Mouse (Mus musculus): ENCODE measurements around the gene Gtf2f2.
"Not testable (repeated sequence)": the region's sequence is repeated elsewhere in the genome, so short reads cannot be mapped to it uniquely, and the experiment has no call there.

Gtf2f2 gene

GRCm38 (mm10) chr14:75912665-75913064 is 98.0 kb downstream of the Gtf2f2 start:
- DNase-seq (ENCODE audit: low spot score) = no peak

- no peak for DNase-seq (ENCODE audit: low spot score)
Observed at GRCm38 (mm10) chr14:75911968-75912367, 98.7 kb downstream of the Gtf2f2 start.

- no peak for DNase-seq (ENCODE audit: low spot score)
Observed at GRCm38 (mm10) chr14:75906931-75907330, 103.7 kb downstream of the Gtf2f2 start.

- DNase-seq (ENCODE audit: low spot score) = no peak
Observed at GRCm38 (mm10) chr14:75904972-75905371, 105.7 kb downstream of the Gtf2f2 start.

GRCm38 (mm10) chr14:75903131-75903530 is 107.5 kb downstream of the Gtf2f2 start:
- DNase-seq (ENCODE audit: low spot score) = no peak

GRCm38 (mm10) chr14:75902013-75902412 is 108.7 kb downstream of the Gtf2f2 start:
- DNase-seq (ENCODE audit: low spot score) = no peak

- no peak for DNase-seq (ENCODE audit: low spot score)
Observed at GRCm38 (mm10) chr14:75900793-75901499, 109.7 kb downstream of the Gtf2f2 start.

GRCm38 (mm10) chr14:75899566-75899965 is 111.1 kb downstream of the Gtf2f2 start:
- peak; percentile 66 for DNase-seq (ENCODE audit: low spot score)

- DNase-seq (ENCODE audit: low spot score) = no peak
Observed at GRCm38 (mm10) chr14:75892118-75892517, 118.5 kb downstream of the Gtf2f2 start.

GRCm38 (mm10) chr14:75883873-75884272 is 126.8 kb downstream of the Gtf2f2 start:
- no peak for DNase-seq (ENCODE audit: low spot score)

- no peak for DNase-seq (ENCODE audit: low spot score)
Observed at GRCm38 (mm10) chr14:75883330-75883729, 127.3 kb downstream of the Gtf2f2 start.

GRCm38 (mm10) chr14:75881856-75882255 is 128.8 kb downstream of the Gtf2f2 start:
- no peak for DNase-seq (ENCODE audit: low spot score)

- DNase-seq (ENCODE audit: low spot score) = no peak
Observed at GRCm38 (mm10) chr14:75878980-75879379, 131.7 kb downstream of the Gtf2f2 start.

GRCm38 (mm10) chr14:75877297-75877696 is 133.4 kb downstream of the Gtf2f2 start:
- no peak for DNase-seq (ENCODE audit: low spot score)

GRCm38 (mm10) chr14:75876320-75877043 is 134.2 kb downstream of the Gtf2f2 start:
- peak; percentile 70 for DNase-seq (ENCODE audit: low spot score)

GRCm38 (mm10) chr14:75873612-75874011 is 137.1 kb downstream of the Gtf2f2 start:
- no peak for DNase-seq (ENCODE audit: low spot score)

- no peak for DNase-seq (ENCODE audit: low spot score)
Observed at GRCm38 (mm10) chr14:75871750-75872149, 138.9 kb downstream of the Gtf2f2 start.

- DNase-seq (ENCODE audit: low spot score) = no peak
Observed at GRCm38 (mm10) chr14:75871111-75871510, 139.6 kb downstream of the Gtf2f2 start.

- no peak for DNase-seq (ENCODE audit: low spot score)
Observed at GRCm38 (mm10) chr14:75870631-75871030, 140.0 kb downstream of the Gtf2f2 start.

- DNase-seq (ENCODE audit: low spot score) = no peak
Observed at GRCm38 (mm10) chr14:75869769-75870363, 140.8 kb downstream of the Gtf2f2 start.

- not testable (repeated sequence) for DNase-seq (ENCODE audit: low spot score)
Observed at GRCm38 (mm10) chr14:75868028-75868427, 142.6 kb downstream of the Gtf2f2 start.

- DNase-seq (ENCODE audit: low spot score) = no peak
Observed at GRCm38 (mm10) chr14:75866706-75867333, 143.8 kb downstream of the Gtf2f2 start.

All from c-Kit-positive CD71-positive TER-119-positive erythroid progenitor cells, embryonic 14.5 days (primary cell).